Mouse (Mus musculus) hindbrain, embryonic 12.5 days (tissue): Measurements from ENCODE around the gene Mgrn1. TPM values are rescaled to one million over a fixed set of nuclear protein-coding genes. Genes with fewer than 3 reads are reported as not detected.

Source experiments
- ATAC-seq: fragments of 200-750 bp; cut with Nextera tagmentation; 2 replicates; pipeline ENCODE4 v1.8.0; 2017; ENCODE audit warnings: moderate TSS enrichment; ENCODE audit not compliant: low FRiP score
- H3K27ac ChIP-seq: fragments of 300-500 bp; sonication (generic); 2 replicates; pipeline ENCODE4 v1.5.1; 2016; ENCODE audit warnings: mild to moderate bottlenecking
- H3K27me3 ChIP-seq: fragments of 300-500 bp; sonication (generic); 2 replicates; pipeline ENCODE4 v1.6.1; 2016; ENCODE audit warnings: mild to moderate bottlenecking
- H3K36me3 ChIP-seq: fragments of 300-500 bp; sonication (generic); 2 replicates; pipeline ENCODE4 v1.6.1; 2016; ENCODE audit warnings: mild to moderate bottlenecking
- H3K4me1 ChIP-seq: fragments of 300-500 bp; sonication (generic); 2 replicates; pipeline ENCODE4 v1.6.1; 2016
- H3K4me2 ChIP-seq: fragments of 300-500 bp; sonication (generic); replicated peaks from 2 replicates; pipeline ENCODE4 v1.6.1; 2016; ENCODE audit warnings: mild to moderate bottlenecking
- H3K4me3 ChIP-seq: fragments of 300-500 bp; sonication (generic); 2 replicates; pipeline ENCODE4 v1.5.1; 2016; ENCODE audit warnings: mild to moderate bottlenecking
- H3K9ac ChIP-seq: fragments of 300-500 bp; sonication (generic); 2 replicates; pipeline ENCODE4 v1.6.1; 2016; ENCODE audit warnings: mild to moderate bottlenecking, moderate library complexity
- H3K9me3 ChIP-seq: fragments of 300-500 bp; sonication (generic); replicated peaks from 2 replicates; pipeline ENCODE4 v1.6.1; 2016; ENCODE audit warnings: mild to moderate bottlenecking
- WGBS: fragments of 180-500 bp; shearing (Covaris S2); methylation state at CpG from one replicate; pipeline ENCODE4 v1.1.7; 2016; 5-methylcytosine and 5-hydroxymethylcytosine counted together
- polyA plus RNA-seq: library from polyadenylated mRNA; unstranded; fragments of >200 nt; fragmentation: Nextera tagmentation; extraction: Ambion mirVana; gene quantifications from 2 replicates; pipeline ENCODE4 v1.2.1, GENCODE M21; 2016

Gene Mgrn1
- polyA plus RNA-seq, 1 experiment from 2014 or later, result 91.1 TPM

- H3K27ac ChIP-seq, result no peak overlapping the region
- peaks cover 69% of the 10 kb centered on the region for H3K36me3 ChIP-seq
- no peak overlapping the region for H3K4me3 ChIP-seq
- WGBS, result 89% methylated on average over 3 of the region's 3 CpGs
- H3K4me2 ChIP-seq, result no peak overlapping the region
- H3K9me3 ChIP-seq, result no peaks in the 10 kb centered on the region
- no peaks in the 10 kb centered on the region for H3K27me3 ChIP-seq
- H3K4me1 ChIP-seq, result peaks cover 5% of the 10 kb centered on the region
- H3K9ac ChIP-seq, result no peak overlapping the region
- ATAC-seq, result no peak
Measured at GRCm38 (mm10) chr16:4957446-4957845, 71.4 kb downstream of the Mgrn1 start.

DNA sequence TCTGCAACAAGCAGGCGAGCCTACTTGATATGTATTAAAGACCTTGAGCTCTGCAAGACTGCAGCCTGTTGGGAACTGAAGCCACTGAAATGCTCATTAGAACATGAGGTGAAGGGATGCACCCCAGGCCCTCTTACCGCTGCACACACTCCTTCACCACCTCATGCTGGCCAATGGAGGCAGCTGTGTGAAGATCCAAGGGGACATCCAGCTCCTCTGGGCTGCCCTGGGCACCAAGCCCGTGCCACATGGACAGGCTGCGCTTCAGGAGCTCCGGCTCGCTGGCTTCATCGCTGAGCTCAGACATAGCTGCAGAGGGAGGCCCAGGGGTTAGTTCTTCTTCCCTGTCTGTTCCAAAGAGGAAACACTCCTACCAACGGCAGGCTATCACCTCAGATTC, 74.2 kb downstream of the Mgrn1 start:
- H3K9me3 ChIP-seq, result no peaks in the 10 kb centered on the region
- peaks cover 41% of the 10 kb centered on the region for H3K36me3 ChIP-seq
- 94% methylated on average over 8 of the region's 8 CpGs for WGBS
- no peak overlapping the region for H3K9ac ChIP-seq
- peaks cover 19% of the 10 kb centered on the region for H3K4me1 ChIP-seq
- no peak overlapping the region for H3K27ac ChIP-seq
- no peak overlapping the region for H3K4me2 ChIP-seq
- no peaks in the 10 kb centered on the region for H3K27me3 ChIP-seq
- no peak overlapping the region for H3K4me3 ChIP-seq
- ATAC-seq, result no peak

DNA sequence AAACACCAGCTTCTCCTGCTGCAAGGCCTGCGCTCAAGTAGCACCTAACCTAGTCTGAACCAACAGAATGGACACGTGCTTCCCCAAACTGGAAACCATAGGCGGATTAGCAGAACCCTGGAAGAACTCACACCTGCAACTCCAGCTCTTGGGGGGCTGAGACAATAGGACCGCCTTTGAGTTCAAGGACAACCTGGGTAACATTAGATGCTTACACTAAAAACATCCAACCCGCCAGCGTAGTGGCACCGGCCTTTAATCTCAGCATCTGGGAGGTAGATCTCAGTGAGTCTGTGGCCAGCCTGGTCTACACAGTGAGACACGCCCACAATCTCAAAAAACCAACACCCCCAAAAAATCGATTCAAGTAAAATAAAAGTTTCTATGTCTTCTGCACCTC, 77.3 kb downstream of the Mgrn1 start:
- peaks cover 16% of the 10 kb centered on the region; the same call in 1 of the 2 replicates for H3K36me3 ChIP-seq
- H3K4me1 ChIP-seq, result peaks cover 21% of the 10 kb centered on the region
- peak overlapping the region; percentile 95 for H3K4me3 ChIP-seq
- ATAC-seq, result no peak
- 46% methylated on average over 9 of the region's 9 CpGs for WGBS
- H3K9ac ChIP-seq, result peak overlapping the region; percentile 87
- H3K27ac ChIP-seq, result no peak overlapping the region
- no peaks in the 10 kb centered on the region for H3K9me3 ChIP-seq
- H3K4me2 ChIP-seq, result peak overlapping the region; percentile 86
- H3K27me3 ChIP-seq, result no peaks in the 10 kb centered on the region

DNA sequence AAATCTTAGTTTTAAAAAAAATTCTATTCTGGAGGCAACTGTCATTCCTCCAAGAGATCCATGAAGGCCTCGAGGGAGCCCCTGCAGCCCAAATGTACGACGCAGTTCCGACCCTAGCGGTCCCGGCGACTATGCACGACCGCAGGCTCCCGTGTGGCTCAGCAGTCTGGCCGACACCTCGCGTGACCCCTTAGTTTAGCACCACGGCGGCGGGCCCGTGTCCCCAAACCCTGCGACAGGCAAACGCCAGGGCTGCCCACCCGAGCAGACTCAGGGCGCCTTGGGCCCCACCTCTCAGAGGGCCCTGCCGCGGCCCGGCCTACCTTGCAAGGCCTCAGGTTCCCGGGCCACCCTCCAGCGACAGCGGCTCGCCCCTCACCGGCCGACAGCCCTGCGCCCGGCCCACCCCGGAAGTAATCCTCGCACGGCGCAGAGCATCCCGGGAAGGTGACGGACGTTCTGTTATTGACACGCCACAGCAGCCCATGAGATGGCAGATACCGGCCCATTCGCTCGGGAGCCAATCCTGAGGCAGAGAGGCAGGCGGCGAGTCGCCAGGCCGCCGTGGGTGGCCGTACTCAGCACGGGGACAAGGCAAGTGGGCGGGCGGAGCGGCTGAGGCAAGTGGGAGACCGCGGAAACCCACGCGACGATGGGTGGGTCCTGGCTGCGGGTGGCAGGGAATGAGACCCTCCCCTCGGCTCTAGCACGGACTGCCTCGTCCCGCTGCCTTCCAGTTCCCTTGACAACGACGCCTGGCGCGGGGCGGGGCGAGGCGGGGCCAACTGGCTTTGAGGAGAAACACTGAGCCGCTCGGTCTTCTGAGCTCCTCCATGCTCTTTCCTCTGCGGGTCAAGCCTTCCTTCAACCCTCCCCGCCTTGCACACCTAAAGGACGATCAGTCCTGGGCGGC, 78.0 kb downstream of the Mgrn1 start, which contains the start of gene Anks3:
Gene Anks3, minus strand, starts transcription at position 409 of the 913 bp plus-strand sequence.
- H3K4me2 ChIP-seq, result peak within 1 kb of the TSS; percentile 86

DNA sequence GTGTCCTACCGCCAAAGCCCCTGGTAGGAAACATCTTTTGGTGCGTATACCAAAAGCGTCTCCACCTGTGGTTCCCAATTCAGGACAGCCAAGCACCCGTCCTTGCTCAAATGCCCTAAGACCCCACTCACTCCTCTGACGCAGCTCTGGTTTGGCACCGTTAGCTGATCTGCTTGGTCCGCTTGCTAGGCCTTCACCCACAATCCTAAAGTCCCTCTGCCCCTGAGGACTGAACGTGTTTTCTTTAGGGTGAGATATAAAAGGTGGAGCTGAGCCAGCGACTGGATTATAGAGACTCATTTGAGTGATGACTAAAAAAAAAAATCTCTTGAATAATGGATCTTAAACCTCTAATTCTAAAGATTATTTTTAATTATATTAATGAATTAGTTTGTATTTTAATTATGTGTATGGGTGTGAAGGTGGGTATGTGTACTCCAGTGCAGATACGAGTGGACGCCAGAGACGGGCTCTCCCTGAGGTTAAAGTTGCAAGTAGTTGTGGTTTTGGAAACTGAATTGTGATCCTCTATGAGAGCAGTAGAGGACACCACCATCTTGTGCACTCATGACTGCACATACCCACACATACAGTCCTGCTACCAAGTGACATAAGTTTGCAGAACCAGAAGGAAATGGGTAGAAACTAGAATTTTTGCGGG, 78.8 kb downstream of the Mgrn1 start:
- H3K27ac ChIP-seq, result peak overlapping the region; percentile 85
- H3K4me2 ChIP-seq, result peak overlapping the region; percentile 86
- H3K4me1 ChIP-seq, result peaks cover 21% of the 10 kb centered on the region
- H3K9ac ChIP-seq, result peak overlapping the region; percentile 87
- H3K4me3 ChIP-seq, result peak overlapping the region; percentile 95
- no peaks in the 10 kb centered on the region for H3K27me3 ChIP-seq
- peaks cover 12% of the 10 kb centered on the region; the same call in 1 of the 2 replicates for H3K36me3 ChIP-seq
- no peak; the same call in 1 of the 2 replicates for ATAC-seq
- 27% methylated on average over 13 of the region's 13 CpGs for WGBS
- H3K9me3 ChIP-seq, result no peaks in the 10 kb centered on the region

More for the DNA sequence above, 78.0 kb downstream of the Mgrn1 start, which contains the start of gene Anks3:
- Histone ChIP-seq H3K36me3 (peaks cover 18% of the 10 kb centered on the region; the same call in 1 of the 2 replicates), H3K27me3 (no peaks in the 10 kb centered on the region), H3K27ac (peak within 1 kb of the TSS; percentile 85), H3K9me3 (no peaks in the 10 kb centered on the region), H3K4me3 (peak within 1 kb of the TSS; percentile 95), H3K4me1 (peaks cover 21% of the 10 kb centered on the region), H3K9ac (peak within 1 kb of the TSS; percentile 87)
- peak; percentile 98 for ATAC-seq
- under 1% methylated on average over 71 of the region's 76 CpGs for WGBS

DNA sequence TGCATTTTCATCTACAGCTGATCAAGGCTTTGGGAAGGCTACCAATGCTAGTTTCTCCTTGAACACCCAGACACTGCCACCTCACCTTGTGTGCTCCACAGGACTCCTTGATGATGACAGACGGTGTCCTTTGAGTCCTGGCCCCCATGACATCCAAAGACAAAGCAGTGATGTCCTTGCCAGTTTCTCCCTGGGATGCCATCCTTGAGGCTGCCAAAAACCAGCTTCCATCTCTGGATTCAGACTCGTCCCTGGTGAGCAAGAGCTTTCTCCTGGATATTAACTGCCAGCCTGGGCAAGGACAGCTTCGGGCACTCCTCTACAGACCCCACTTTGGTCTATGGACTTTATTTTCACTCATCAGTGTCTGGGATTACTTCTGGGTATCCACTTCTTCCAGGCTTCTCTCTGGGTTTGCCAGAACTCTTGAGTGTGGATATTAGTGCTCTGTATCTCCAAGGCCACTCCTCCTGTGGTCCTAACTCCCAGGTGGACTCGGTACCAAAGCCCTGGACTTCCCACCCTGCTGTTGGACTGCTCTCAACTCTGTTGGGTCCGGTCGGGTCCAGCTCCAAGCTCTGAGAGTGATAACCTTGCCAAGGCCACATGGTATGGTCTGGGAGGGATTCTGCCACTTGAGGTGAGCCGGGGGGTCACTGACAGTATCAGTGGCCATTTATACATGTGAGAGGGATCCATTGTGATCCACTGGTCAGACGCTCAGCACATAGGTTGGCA, 79.5 kb downstream of the Mgrn1 start:
- Histone ChIP-seq H3K4me3 (0 out of 2 replicates have a peak overlapping the region, but pooled peaks have one; percentile 95), H3K4me2 (peak overlapping the region; percentile 86)
- no peak for ATAC-seq

GRCm38 (mm10) chr16:4968426-4968825, 82.4 kb downstream of the Mgrn1 start:
- WGBS, result 85% methylated on average over 3 of the region's 3 CpGs
- no peaks in the 10 kb centered on the region for H3K27me3 ChIP-seq
- no peak for ATAC-seq
- no peak overlapping the region for H3K9ac ChIP-seq
- H3K4me2 ChIP-seq, result no peak overlapping the region
- H3K4me1 ChIP-seq, result peaks cover 7% of the 10 kb centered on the region
- no peaks in the 10 kb centered on the region for H3K9me3 ChIP-seq
- no peak overlapping the region for H3K27ac ChIP-seq
- no peak overlapping the region for H3K4me3 ChIP-seq
- 0 out of 2 replicates have a peak, but pooled peaks cover 3% of the 10 kb centered on the region for H3K36me3 ChIP-seq

More for the DNA sequence above, 79.5 kb downstream of the Mgrn1 start:
- Histone ChIP-seq H3K27me3 (no peaks in the 10 kb centered on the region), H3K36me3 (peaks cover 6% of the 10 kb centered on the region; the same call in 1 of the 2 replicates), H3K9me3 (no peaks in the 10 kb centered on the region), H3K27ac (no peak overlapping the region), H3K9ac (no peak overlapping the region), H3K4me1 (peaks cover 21% of the 10 kb centered on the region)
- 87% methylated on average over 8 of the region's 8 CpGs for WGBS

GRCm38 (mm10) chr16:4969055-4969843, 83.2 kb downstream of the Mgrn1 start:
- 0 out of 2 replicates have a peak, but pooled peaks cover 3% of the 10 kb centered on the region for H3K36me3 ChIP-seq
- H3K9me3 ChIP-seq, result no peaks in the 10 kb centered on the region
- peaks cover 6% of the 10 kb centered on the region for H3K4me1 ChIP-seq
- WGBS, result 88% methylated on average over 5 of the region's 5 CpGs
- no peaks in the 10 kb centered on the region for H3K27me3 ChIP-seq
- no peak overlapping the region for H3K4me3 ChIP-seq
- H3K27ac ChIP-seq, result no peak overlapping the region
- no peak overlapping the region for H3K4me2 ChIP-seq
- H3K9ac ChIP-seq, result no peak overlapping the region
- ATAC-seq, result no peak

GRCm38 (mm10) chr16:4971626-4972025, 85.6 kb downstream of the Mgrn1 start:
- no peak for ATAC-seq
- H3K27me3 ChIP-seq, result no peaks in the 10 kb centered on the region

DNA sequence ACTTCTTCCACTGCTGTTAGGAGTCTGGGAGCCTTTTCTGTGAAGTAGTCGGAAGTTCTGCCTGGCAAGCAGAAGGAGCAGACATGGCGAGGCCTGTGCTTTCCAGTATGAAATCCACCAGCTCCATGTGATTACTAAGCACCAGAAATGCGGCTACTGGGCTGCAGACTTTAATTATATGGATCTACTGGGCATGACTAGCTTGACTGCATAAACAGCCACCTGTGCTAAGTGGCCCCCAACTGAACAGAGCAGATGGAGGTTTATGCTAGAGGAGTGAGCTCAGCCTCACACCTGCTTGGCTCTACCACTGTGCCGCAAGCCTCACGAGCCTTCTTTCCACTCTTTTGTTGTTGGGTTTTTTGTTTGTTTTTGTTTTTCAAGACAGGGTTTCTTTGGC, 88.5 kb downstream of the Mgrn1 start:
- H3K9ac ChIP-seq, result no peak overlapping the region
- no peak overlapping the region for H3K4me3 ChIP-seq
- no peak for ATAC-seq
- WGBS, result 85% methylated on average over 5 of the region's 5 CpGs
- H3K9me3 ChIP-seq, result no peaks in the 10 kb centered on the region
- no peaks in the 10 kb centered on the region for H3K36me3 ChIP-seq
- H3K27me3 ChIP-seq, result no peaks in the 10 kb centered on the region
- H3K27ac ChIP-seq, result no peak overlapping the region
- H3K4me2 ChIP-seq, result no peak overlapping the region
- no peaks in the 10 kb centered on the region for H3K4me1 ChIP-seq

More at GRCm38 (mm10) chr16:4971626-4972025, 85.6 kb downstream of the Mgrn1 start:
- H3K27ac ChIP-seq, result no peak overlapping the region
- no peak overlapping the region for H3K4me3 ChIP-seq
- no peaks in the 10 kb centered on the region for H3K9me3 ChIP-seq
- H3K4me1 ChIP-seq, result no peaks in the 10 kb centered on the region
- no peak overlapping the region for H3K4me2 ChIP-seq
- H3K9ac ChIP-seq, result no peak overlapping the region
- 0 out of 2 replicates have a peak, but pooled peaks cover 3% of the 10 kb centered on the region for H3K36me3 ChIP-seq
- WGBS, result 84% methylated on average over 4 of the region's 4 CpGs

DNA sequence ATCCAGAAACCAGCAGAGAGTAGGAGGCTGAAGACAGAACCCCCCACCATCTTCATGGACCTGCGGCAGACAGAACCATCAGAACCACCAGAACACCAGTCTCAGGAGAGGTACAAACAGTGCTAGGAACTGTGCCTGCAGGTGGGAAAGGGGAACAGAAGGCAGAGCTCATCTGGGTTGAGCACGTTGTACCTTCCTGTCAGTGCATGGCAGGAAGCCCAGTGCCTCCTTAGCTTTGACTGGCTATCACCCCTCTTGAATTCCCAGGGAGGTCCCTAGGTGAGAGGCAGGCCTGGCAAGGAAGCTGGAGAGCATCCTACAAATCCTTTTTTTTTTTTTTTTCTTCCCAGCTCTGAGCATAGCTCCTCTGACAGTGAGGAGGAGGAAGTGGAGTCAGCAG, 90.1 kb downstream of the Mgrn1 start:
- no peaks in the 10 kb centered on the region for H3K36me3 ChIP-seq
- H3K27ac ChIP-seq, result no peak overlapping the region
- no peak for ATAC-seq
- no peak overlapping the region for H3K9ac ChIP-seq
- H3K27me3 ChIP-seq, result no peaks in the 10 kb centered on the region
- 78% methylated on average over 2 of the region's 2 CpGs for WGBS
- no peak overlapping the region for H3K4me2 ChIP-seq
- no peak overlapping the region for H3K4me3 ChIP-seq
- no peaks in the 10 kb centered on the region for H3K9me3 ChIP-seq
- no peaks in the 10 kb centered on the region for H3K4me1 ChIP-seq
